ENCODE assay signal across 24 mouse cellular contexts in genomic region chr2:179659254-179659653, GRCm38 (mm10).
A peak's percentile ranks its signal among the peaks of the same experiment; 100 is the strongest.
DNase-seq lines count a peak whose midpoint lies in the region; ATAC-seq and TF ChIP-seq lines count a peak whose summit lies in the region.
"Had no signal": no experiment of that assay in that cellular context is flagged by ENCODE, and none has a peak within 500 bp of the region (broad histone marks: within the 10 kb centered on the region; RNA-seq: fewer than 3 reads in every experiment).

No protein-coding gene starts in this region.

- no peak overlapping the region for H3K4me3 ChIP-seq in hindbrain, postnatal 0 days (ENCODE audit: low read length)
- H3K4me3 ChIP-seq in hindbrain, embryonic 16.5 days (ENCODE audit: low read length) = no peak overlapping the region
- H3K4me3 ChIP-seq in CH12.LX (replicated peaks in 1 of 3; ENCODE audit: low read depth in 2 of 3, low read length in 2 of 3, poor library complexity in 1 of 3) = no peak overlapping the region
- H3K4me3 ChIP-seq in macrophage (ENCODE audit: inconsistent target) = no peak overlapping the region
- no peak overlapping the region for H3K4me3 ChIP-seq in gastrocnemius, adult 2 months
- H3K4me3 ChIP-seq: embryonic facial prominence, embryonic 13.5 days; embryonic facial prominence, embryonic 15.5 days; erythroblast, embryonic 14.5 days; forebrain, embryonic 10.5 days; forebrain, embryonic 12.5 days had no signal

- TF ChIP-seq POLR2A in CH12.LX (IDR thresholded peaks at IDR 0.05; ENCODE audit: low read depth, low read length) = no peak

- no peak for TF ChIP-seq RAD21 in CH12.LX (IDR thresholded peaks at IDR 0.05; ENCODE audit: low read depth, low read length)

- 0 out of 2 replicates have a peak, but pooled peaks have one; percentile 9 for ATAC-seq in hindbrain, postnatal 0 days
- no peak for ATAC-seq in hindbrain, embryonic 16.5 days
- ATAC-seq: activated CD4-positive, CD25-positive, alpha-beta regulatory T cell, adult 4 months; CD4-positive, CD25-positive, alpha-beta regulatory T cell, adult 4 months; forebrain, embryonic 14.5 days; forebrain, embryonic 16.5 days had no signal

- H3K79me2 ChIP-seq in CH12.LX (replicated peaks; ENCODE audit: control insufficient read depth, extremely low read depth, insufficient read depth, poor library complexity, severe bottlenecking) (no peaks in the 10 kb centered on the region), macrophage (ENCODE audit: inconsistent target) (no peaks in the 10 kb centered on the region)

- WGBS in hindbrain, postnatal 0 days = 93% methylated on average over 1 of the region's 1 CpGs
- 92% methylated on average over 1 of the region's 1 CpGs for WGBS in hindbrain, embryonic 16.5 days
- 100% methylated on average over 1 of the region's 1 CpGs for WGBS in macrophage (ENCODE audit: missing documents)

- no peak for TF ChIP-seq CTCF in hindbrain, postnatal 0 days (IDR thresholded peaks at IDR 0.05; ENCODE audit: low read depth)
- no peak for TF ChIP-seq CTCF in CH12.LX (conservative IDR thresholded peaks at IDR 0.05 in 1 of 2, IDR thresholded peaks at IDR 0.05 in 1 of 2; ENCODE audit: low read depth in 2 of 2, low read length in 2 of 2)
- no peak for TF ChIP-seq CTCF in gastrocnemius, adult 2 months (IDR thresholded peaks at IDR 0.05)

- in situ Hi-C loops in CH12.LX (cut with MboI; ENCODE audit: low pct_ligation_motif_present, low pct_unique_long_range_greater_than_20kb, low sequenced_read_pairs) = no loop called here

- DNase-seq in hindbrain, postnatal 0 days (ENCODE audit: low spot score) = no peak
- no peak for DNase-seq in CH12.LX (ENCODE audit: extremely low read depth)
- no peak for DNase-seq in gastrocnemius, adult 2 months
- DNase-seq: adrenal gland, adult 8-10 months; adrenal gland, postnatal 14 days; adrenal gland, postnatal 36 days; B cell, adult 2 months; cerebellum, adult 11-12 months; cerebellum, adult 2 months; cerebellum, adult 9-10 months; cerebellum, postnatal 14 days; cerebellum, postnatal 36 days; embryo, embryonic 11 days had no signal

- dilution Hi-C loops in CH12.LX (cut with MboI; ENCODE audit: extremely low pct_ligation_motif_present, extremely low pct_unique_long_range_greater_than_20kb, low sequenced_read_pairs) = no loop called here

- H3K4me2 ChIP-seq in hindbrain, postnatal 0 days (ENCODE audit: low read depth, low read length) = no peak overlapping the region
- H3K4me2 ChIP-seq in hindbrain, embryonic 16.5 days (ENCODE audit: low read length) = no peak overlapping the region
- H3K4me2 ChIP-seq in CH12.LX (ENCODE audit: insufficient read depth, low read depth, poor library complexity, severe bottlenecking) = no peak overlapping the region
- H3K4me2 ChIP-seq: embryonic facial prominence, embryonic 13.5 days; embryonic facial prominence, embryonic 15.5 days; forebrain, embryonic 12.5 days had no signal

- H3K27me3 ChIP-seq in hindbrain, postnatal 0 days (ENCODE audit: insufficient read depth, low read length) = no peaks in the 10 kb centered on the region; the same call in 1 of the 2 replicates
- H3K27me3 ChIP-seq in hindbrain, embryonic 16.5 days (replicated peaks; ENCODE audit: control insufficient read depth, insufficient read depth, low read length) = no peaks in the 10 kb centered on the region; the same call in 1 of the 2 replicates
- no peaks in the 10 kb centered on the region for H3K27me3 ChIP-seq in CH12.LX (replicated peaks)

- H3K4me1 ChIP-seq in hindbrain, postnatal 0 days (ENCODE audit: insufficient read depth, low read length) = 0 out of 2 replicates have a peak, but pooled peaks cover 4% of the 10 kb centered on the region
- peaks cover 18% of the 10 kb centered on the region for H3K4me1 ChIP-seq in hindbrain, embryonic 16.5 days (ENCODE audit: control insufficient read depth, insufficient read depth, low read depth, low read length)
- H3K4me1 ChIP-seq in CH12.LX (ENCODE audit: control insufficient read depth in 1 of 2, insufficient read depth in 2 of 2) = peaks cover 35 to 48% of the 10 kb centered on the region in 2 experiments

- H3K9ac ChIP-seq in hindbrain, postnatal 0 days (replicated peaks; ENCODE audit: low read length) = no peak overlapping the region
- H3K9ac ChIP-seq in hindbrain, embryonic 16.5 days (ENCODE audit: low read depth, low read length) = no peak overlapping the region
- H3K9ac ChIP-seq in CH12.LX (ENCODE audit: insufficient read depth, low read depth) = no peak overlapping the region
- H3K9ac ChIP-seq: embryonic facial prominence, embryonic 13.5 days; embryonic facial prominence, embryonic 15.5 days; forebrain, embryonic 12.5 days had no signal

- H3K27ac ChIP-seq in hindbrain, postnatal 0 days = no peak overlapping the region
- H3K27ac ChIP-seq in hindbrain, embryonic 16.5 days (ENCODE audit: low read depth, low read length) = no peak overlapping the region
- H3K27ac ChIP-seq in CH12.LX (ENCODE audit: insufficient read depth, low read depth) = no peak overlapping the region
- H3K27ac ChIP-seq in macrophage = peak overlapping the region; percentile 35
- H3K27ac ChIP-seq in gastrocnemius, adult 2 months = no peak overlapping the region
- H3K27ac ChIP-seq: embryonic facial prominence, embryonic 13.5 days; embryonic facial prominence, embryonic 15.5 days; forebrain, embryonic 10.5 days; forebrain, embryonic 12.5 days had no signal

- TF ChIP-seq EP300 in CH12.LX (IDR thresholded peaks at IDR 0.05; ENCODE audit: low read length) = no peak

- no peaks in the 10 kb centered on the region for H3K36me3 ChIP-seq in hindbrain, postnatal 0 days (ENCODE audit: insufficient read depth, low read length)
- no peaks in the 10 kb centered on the region for H3K36me3 ChIP-seq in hindbrain, embryonic 16.5 days (ENCODE audit: control insufficient read depth, insufficient read depth, low read length)
- H3K36me3 ChIP-seq in CH12.LX (replicated peaks in 1 of 2; ENCODE audit: control insufficient read depth in 1 of 2, insufficient read depth in 1 of 2, low read length in 1 of 2) = no peaks in the 10 kb centered on the region
- H3K36me3 ChIP-seq in macrophage (ENCODE audit: inconsistent target) = no peaks in the 10 kb centered on the region
- H3K36me3 ChIP-seq: embryonic facial prominence, embryonic 13.5 days; embryonic facial prominence, embryonic 15.5 days; forebrain, embryonic 10.5 days; forebrain, embryonic 12.5 days had no signal

- no peaks in the 10 kb centered on the region for H3K9me3 ChIP-seq in hindbrain, postnatal 0 days (ENCODE audit: low read length)
- no peaks in the 10 kb centered on the region for H3K9me3 ChIP-seq in hindbrain, embryonic 16.5 days (ENCODE audit: control insufficient read depth, low read length)
- H3K9me3 ChIP-seq in CH12.LX (replicated peaks; ENCODE audit: low read length) = peaks cover 4% of the 10 kb centered on the region
- H3K9me3 ChIP-seq: embryonic facial prominence, embryonic 13.5 days; embryonic facial prominence, embryonic 15.5 days; forebrain, embryonic 12.5 days had no signal

- intact Hi-C loops in gastrocnemius, adult 2 months (cut with DNase I) = no loop called here

TF ChIP-seq in CH12.LX, 34 proteins besides CTCF, POLR2A, EP300 and RAD21:
- TF ChIP-seq USF2 (conservative IDR thresholded peaks at IDR 0.05; ENCODE audit: low read depth, low read length) (peak; percentile 84), BHLHE40 (IDR thresholded peaks at IDR 0.05; ENCODE audit: low read depth, low read length) (0 out of 2 replicates have a peak, but pooled peaks have one; percentile 17), TBP (conservative IDR thresholded peaks at IDR 0.05; ENCODE audit: low read depth, low read length) (no peak), MAX (IDR thresholded peaks at IDR 0.05; ENCODE audit: low read length) (peak; percentile 85), MEF2A (IDR thresholded peaks at IDR 0.05; ENCODE audit: borderline replicate concordance, low read depth, low read length) (no peak), USF1 (IDR thresholded peaks at IDR 0.05; ENCODE audit: low read depth, low read length) (peak; percentile 63)
